Mouse (Mus musculus): Measurements from ENCODE around the gene Cpd.

Cpd gene

DNA sequence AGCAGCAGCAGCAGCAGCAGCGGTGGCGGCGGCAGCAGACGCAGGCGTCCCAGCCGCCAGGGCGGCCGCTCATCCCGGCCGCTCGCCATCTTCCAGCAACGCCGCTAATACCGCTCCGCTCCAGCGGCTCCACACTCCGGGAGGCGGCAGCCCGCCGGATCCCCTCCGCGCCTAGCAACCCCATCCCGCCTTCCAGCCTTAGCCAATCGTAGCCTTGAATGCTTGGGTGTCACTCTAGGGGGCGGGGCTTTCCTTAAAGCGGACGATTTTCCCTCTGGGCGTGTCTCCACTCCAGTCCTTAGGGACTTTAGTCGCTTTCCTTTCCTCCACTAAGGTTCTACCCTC lies at the start of gene Cpd:
Cpd (minus strand) TSS at position 141 of the 345 bp plus-strand sequence.
- in situ Hi-C loops (cut with MboI; ENCODE audit: unreplicated experiment in 2 of 2), result no loop called here

DNA sequence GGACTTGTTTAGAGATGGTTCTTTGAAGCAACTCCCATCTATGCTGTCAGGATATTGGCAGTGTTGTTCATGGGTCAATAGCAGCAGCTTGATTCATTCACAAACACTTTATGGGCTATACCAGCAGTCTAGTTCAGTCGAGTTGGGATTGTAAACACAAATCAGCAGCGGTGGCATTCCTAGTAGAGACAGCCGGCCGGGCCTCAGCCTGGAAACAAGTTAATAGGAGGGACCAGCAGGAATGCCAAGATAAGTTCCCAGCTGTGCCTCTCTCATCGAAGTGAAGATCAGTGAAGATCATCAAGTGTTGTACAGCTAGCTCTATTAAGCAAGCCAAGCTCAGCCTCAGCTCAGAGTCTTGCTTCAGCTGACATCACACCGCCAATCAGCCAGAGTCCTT lies 49.5 kb upstream of the Cpd start:
- in situ Hi-C loops (cut with MboI; ENCODE audit: unreplicated experiment in 2 of 2), result loop anchor here (25.0 kb wide), 1 partner anchor 359 kb away; no protein-coding TSS in a partner anchor

DNA sequence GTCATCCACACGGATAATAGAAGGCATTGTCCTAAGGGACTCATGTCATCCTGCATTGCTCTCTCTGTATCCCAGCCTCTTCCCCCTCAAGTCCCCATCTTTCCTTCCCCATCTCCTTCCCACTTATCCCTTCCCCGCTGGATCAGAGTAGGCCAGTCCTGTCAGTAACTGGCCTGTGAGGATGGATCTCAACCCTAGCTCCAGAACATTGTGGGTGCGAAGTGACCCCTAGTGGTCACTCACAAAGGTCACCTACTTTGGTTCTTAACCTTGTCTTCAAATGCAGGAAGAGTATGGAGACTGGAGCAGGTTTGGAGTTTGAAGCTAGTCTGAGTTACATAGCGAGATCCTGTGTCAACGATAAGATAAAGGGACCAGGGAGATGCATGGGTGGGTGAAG lies 47.4 kb upstream of the Cpd start:
- in situ Hi-C loops (cut with MboI; ENCODE audit: unreplicated experiment in 2 of 2), result loop anchor here (5.0 to 25.0 kb wide), 4 partner anchors 107 to 357 kb away; partner anchors contain the start of gene Trarg1 (in 1 of the 2)

DNA sequence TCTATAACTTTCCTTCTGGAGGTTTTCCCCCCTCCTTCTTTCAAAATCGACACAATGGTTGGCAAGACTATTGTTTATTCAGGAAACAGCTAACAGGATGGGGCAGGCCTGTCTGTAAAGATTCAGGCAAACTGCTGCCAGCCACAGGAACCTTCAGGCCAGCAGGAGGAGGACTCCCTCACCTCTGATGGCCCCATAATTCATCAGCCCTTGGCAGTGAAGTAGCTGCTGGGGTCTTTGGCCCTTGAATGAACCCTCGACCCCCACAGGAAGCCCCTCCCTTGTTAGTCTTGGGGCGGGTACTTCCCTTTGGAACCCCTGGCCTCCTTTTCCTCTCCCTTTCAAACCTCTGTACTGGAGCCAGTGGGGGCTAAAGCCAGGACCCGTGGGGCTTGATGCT lies 46.8 kb upstream of the Cpd start:
- in situ Hi-C loops (cut with MboI; ENCODE audit: unreplicated experiment in 2 of 2), result loop anchor here (5.0 to 25.0 kb wide), 4 partner anchors 106 to 356 kb away; partner anchors contain the start of gene Trarg1 (in 1 of the 2)

DNA sequence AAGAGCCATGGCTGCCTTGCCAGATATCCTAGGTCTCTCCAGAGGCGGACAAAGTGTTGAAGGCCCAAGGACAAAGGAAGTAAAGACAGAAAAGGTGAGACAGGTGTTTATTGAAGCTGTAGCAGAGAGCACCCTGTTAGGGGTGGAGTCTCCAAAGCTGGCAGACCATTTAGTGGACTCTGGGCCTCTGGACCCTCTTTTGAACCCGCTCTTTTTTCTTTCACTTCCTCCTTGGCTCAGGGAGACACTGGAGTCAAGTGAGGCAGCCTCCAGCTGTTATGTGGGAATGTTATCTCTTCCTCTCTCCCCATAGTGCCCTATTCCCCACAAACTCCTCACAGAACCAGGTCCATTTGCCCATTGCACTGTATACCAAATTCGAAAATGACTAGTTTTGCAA lies 46.2 kb upstream of the Cpd start:
- in situ Hi-C loops (cut with MboI; ENCODE audit: unreplicated experiment in 2 of 2), result loop anchor here (5.0 to 25.0 kb wide), 4 partner anchors 106 to 356 kb away; partner anchors contain the start of gene Trarg1 (in 1 of the 2)

DNA sequence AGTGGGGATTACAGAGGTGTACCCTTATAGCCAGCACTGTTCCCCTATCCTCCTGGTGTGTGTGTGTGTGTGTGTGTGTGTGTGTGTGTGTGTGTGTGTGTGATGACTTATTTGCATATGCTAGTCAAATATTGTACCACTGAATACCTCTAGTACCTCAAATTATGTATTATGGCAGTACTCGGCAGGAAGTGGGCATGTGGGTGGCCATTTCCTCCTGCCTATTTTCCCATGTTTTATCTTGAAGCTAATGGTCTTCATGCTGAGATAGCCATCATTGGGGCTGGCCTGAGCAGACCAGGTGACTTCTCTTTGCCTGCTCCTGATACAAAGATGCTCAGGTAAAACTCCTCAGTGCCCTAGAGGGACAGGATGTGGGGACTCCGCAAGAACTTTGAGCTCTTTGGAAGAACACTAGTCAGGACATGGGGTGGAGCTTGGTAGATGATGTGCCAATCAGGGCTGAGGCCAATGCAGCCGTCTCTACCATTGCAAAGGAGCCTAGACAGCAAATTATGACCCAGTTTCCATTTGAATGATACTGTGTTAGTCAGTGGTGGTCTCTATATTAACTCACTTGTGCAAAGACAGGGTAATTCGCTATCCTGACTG lies 45.0 kb upstream of the Cpd start:
- in situ Hi-C loops (cut with MboI; ENCODE audit: unreplicated experiment in 2 of 2), result loop anchor here (5.0 to 25.0 kb wide), 4 partner anchors 105 to 355 kb away; partner anchors contain the start of gene Trarg1 (in 1 of the 2)

DNA sequence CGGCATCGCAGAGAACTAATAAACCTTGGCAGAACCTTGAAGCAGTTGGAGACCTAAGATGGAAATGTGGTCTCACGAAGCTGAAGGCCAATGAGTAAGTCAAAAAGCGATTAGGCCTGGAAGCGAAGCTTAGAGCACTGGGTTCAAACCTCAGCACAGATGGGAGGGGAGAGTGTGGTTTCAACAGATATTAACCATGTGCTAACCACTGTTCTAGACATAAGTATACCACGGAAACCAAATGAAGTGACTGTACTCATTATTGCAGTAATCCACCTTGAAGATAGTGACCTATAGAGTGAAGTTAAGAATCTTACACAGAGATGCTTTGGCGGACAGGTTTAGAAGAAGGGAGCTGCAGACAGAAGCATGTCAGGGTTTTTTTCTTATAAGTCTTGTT lies 44.4 kb upstream of the Cpd start:
- in situ Hi-C loops (cut with MboI; ENCODE audit: unreplicated experiment in 2 of 2), result loop anchor here (5.0 to 25.0 kb wide), 4 partner anchors 104 to 354 kb away; partner anchors contain the start of gene Trarg1 (in 1 of the 2)

DNA sequence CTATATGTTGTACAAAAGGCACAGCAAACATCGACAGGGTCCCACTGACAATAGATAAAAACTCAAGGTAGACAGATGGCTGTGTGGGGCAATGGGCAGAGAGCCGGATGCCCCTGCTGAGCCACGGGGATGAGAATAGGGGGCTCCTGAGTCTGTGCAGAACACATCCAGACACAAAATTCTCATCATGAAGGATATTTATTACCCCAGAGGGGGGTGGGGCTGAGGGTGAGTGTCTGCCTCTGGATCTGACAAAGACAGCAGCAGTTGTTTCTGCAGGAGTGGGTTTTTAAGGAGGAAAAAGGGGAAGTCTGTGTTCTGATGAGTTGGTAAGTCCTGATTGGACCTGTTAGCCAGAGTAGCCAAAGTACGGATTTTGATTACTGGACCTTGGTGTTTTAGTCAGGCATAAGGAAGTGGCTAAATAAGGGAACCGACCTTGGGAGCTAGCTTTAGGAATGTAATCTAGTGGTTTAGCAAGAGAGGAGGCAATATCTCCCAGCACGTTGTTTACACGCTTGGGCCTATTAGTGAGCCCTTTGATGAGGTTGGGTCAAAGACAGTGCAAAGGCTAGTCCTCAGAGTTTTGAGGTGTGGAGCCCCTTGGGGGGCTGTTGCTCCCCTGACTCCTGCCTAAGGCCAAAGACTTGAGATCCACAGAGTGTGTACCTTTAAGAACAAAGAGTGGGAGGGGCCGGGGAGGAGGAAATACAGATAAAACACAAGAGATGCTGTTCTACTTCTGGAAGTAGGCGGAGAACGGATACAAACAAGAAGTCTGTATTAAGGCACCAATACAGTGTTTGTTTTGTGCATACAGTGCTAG lies 42.7 kb upstream of the Cpd start:
- in situ Hi-C loops (cut with MboI; ENCODE audit: unreplicated experiment in 2 of 2), result loop anchor here (5.0 to 25.0 kb wide), 4 partner anchors 102 to 352 kb away; partner anchors contain the start of gene Trarg1 (in 1 of the 2)

DNA sequence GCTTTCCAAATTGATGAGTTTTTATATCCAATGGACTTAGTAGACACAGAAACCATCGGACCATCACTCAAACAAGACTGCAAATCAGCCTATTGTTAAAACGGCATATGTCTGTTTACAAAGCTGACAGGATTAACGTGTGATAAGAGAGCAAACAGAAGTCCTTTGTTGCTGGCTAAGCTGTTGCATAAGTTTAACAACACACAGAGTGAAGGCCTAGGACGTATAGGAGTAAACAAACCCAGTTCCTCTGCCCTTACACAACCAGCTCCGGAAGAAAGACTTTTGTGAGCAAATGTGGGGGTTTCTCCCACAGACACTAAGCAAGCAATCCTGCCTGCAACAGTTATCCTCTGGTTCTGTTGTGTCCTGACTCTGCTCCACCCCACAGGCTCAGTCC lies 37.6 kb upstream of the Cpd start:
- in situ Hi-C loops (cut with MboI; ENCODE audit: unreplicated experiment in 2 of 2), result loop anchor here (25.0 kb wide), 1 partner anchor 347 kb away; no protein-coding TSS in a partner anchor

DNA sequence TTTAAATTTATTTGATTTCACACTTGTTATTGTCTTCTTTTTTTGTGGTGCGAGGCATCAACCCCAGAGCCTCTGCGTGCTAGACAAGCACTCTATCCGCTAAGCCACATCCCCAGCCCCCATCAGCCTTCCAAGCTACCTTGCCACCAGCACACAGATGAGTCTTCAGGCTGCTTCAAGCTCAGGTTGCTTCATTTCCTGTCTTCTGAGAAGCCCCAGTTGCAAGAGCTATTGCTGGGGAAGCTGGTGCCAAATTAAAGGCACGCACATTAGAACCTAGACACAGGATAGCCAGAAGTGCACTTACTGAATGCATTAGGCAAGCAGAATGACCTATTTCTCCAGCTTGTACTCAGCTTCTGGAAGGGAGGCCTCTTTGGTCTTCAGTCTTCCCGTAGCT lies 33.0 kb upstream of the Cpd start:
- in situ Hi-C loops (cut with MboI; ENCODE audit: unreplicated experiment in 2 of 2), result loop anchor here (25.0 kb wide), 1 partner anchor 343 kb away; no protein-coding TSS in a partner anchor

DNA sequence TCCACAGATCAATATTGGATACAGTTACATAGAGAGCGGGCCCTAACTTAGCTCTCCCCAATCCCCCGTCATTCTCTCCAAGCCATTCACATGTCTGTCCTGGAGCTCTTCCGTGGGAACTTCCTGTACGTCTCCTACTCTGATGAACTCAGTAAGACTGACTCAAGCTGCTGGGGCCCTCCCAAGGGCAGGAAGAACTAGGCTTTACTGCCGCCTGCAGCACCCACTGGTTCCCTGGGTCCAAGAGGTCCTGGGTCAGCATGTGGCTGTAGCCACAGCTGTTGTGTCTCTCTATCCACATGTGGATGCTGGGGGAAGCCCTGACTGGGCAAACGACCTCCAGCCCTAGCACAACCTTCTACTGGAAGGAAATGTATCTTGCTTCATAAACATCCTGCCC lies 27.9 kb upstream of the Cpd start:
- in situ Hi-C loops (cut with MboI; ENCODE audit: unreplicated experiment in 2 of 2), result loop anchor here (25.0 kb wide), 1 partner anchor 337 kb away; no protein-coding TSS in a partner anchor

DNA sequence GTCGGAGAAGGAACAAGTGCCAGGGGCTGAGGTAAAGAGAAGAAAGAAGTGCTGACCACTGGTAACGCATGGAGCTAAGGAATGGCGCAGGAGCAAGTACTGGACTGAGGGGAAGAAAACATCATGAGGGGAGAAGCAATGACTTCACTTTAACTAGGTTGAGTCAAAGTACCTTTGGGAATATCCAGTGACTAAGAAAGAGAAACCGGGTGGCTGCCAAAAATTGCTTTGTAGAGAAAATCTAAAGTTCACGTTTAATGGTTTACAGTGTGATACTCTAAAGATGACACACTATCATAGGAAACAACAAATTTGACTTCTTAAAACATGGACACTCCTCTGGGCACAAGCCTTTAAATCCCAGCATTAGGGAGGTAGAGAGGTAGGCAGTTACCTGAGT lies 27.0 kb upstream of the Cpd start:
- in situ Hi-C loops (cut with MboI; ENCODE audit: unreplicated experiment in 2 of 2), result no loop called here

DNA sequence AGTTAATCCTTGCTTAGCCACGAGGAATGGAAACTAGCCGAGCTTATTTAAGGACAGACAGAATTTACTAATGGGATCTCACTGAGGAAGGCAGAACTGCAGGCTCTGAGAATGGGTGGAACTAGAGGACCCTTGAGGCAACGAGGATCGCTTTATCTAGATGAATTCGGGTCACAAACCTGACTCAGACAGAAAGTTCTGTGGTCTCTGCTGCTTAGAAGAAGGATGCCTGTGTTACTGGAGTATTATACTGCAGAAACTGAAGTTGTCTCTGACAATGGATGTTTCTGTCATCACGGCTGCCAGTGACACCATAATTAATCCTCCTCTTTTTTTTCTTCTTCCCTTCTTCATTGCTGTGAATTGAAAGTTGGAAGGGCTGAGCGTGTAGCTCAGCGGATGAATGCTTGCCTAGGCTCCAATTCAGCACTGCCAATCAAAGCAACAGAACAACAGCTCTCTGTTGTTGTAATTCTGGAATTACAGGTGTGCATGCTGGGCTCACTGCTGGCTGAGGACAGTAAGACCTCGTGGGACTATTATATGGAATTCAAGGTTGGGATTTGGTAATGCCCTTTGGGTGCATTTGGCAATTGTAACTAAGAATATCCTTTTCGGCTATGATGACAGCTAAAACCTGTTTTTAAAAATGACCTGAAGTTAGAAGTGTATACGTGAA lies 25.9 kb upstream of the Cpd start:
- in situ Hi-C loops (cut with MboI; ENCODE audit: unreplicated experiment in 2 of 2), result no loop called here

DNA sequence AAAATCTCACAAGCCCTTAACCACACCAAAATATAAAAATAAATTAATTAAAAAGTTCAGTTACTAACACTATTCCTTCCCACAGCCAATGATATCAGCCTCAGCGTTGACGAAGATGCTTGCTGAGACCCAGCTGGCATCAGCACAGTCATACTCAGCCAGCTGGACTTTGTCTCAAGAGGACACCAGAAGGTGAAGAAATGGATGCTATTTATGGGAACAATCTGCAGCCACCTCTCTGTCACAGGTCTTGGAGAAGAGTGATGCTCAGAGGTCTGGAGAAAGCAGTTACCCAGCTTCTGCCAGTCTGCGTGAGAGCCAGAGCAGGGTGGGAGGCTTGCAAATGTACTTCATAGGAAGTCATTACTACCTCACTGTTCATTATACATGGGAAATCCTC lies 14.4 kb upstream of the Cpd start:
- in situ Hi-C loops (cut with MboI; ENCODE audit: unreplicated experiment in 2 of 2), result no loop called here

DNA sequence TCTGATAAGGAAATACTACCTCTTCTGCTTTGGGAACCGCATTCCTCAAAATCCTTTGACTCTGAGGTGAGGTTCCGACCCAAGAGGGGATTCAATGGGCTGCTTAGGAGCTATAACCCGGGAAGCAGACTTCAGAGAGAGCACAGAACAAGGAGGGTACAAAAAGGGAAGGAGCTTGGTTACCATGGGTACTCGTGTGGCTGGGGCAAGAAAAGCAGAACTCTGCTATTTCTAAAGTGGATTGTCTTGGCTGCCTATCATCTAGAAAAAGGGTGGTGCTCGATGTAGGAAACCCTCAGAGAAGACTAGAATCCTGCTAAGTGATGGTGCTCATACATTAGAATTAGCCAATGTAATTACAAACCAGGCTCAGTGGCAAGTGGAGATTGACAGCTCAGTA lies 12.4 kb upstream of the Cpd start:
- in situ Hi-C loops (cut with MboI; ENCODE audit: unreplicated experiment in 2 of 2), result no loop called here

DNA sequence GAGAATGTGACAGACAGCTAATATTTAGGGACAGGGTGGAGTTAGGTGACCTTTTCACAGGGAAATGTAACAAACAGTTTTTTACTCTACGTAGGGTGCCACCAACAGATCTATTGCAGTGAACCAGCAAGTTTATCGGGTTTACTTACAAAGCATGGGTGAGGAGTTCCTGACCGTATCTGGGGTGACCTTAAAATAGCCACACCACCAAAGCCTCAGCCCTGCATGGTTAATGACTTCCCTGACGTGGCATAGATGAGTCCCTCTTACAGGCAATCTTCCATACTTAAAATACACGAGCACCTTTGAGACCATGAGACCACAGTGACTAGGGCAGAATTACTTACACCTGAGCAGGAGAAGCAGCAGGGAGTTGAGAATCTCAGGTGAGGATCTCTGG lies 12.0 kb upstream of the Cpd start:
- in situ Hi-C loops (cut with MboI; ENCODE audit: unreplicated experiment in 2 of 2), result no loop called here

DNA sequence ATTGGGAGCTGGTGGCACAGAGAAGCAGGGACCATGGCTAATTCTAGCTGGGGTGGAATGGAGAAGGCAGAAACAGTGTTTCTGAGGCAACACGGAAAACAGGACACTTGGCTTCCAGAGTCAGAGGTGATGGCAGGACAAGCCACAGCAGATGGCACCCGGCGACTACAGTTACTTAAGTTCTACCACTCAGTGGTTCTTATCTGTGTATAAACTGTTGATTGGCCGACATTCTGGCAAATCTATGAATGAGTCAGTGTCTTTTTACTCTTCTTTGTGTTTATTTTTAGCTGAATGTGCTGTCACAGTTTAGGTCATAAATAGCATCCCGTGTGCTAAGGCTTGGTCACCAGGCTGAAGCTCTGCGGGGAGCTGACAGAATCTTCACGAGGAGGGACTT lies 10.3 kb upstream of the Cpd start:
- in situ Hi-C loops (cut with MboI; ENCODE audit: unreplicated experiment in 2 of 2), result no loop called here

DNA sequence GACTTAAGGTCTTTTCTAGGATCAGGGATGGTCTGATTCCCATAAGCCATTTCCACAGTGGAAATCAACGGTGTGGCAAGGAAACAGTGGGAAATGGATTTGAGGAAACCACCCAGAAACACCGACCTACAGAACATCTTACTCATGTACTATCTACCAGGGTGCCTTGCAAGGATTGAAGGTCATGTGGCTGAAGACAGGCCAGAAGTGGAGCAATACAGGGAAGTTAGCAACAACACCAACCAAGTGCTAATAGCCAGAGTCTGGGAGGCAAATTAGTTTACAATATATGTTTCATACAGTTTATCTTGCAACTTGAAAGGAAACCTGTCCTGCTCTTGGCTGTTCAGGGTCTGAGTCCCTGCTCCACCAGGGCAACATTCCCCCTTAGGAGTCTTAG lies 9.8 kb upstream of the Cpd start:
- in situ Hi-C loops (cut with MboI; ENCODE audit: unreplicated experiment in 2 of 2), result no loop called here

DNA sequence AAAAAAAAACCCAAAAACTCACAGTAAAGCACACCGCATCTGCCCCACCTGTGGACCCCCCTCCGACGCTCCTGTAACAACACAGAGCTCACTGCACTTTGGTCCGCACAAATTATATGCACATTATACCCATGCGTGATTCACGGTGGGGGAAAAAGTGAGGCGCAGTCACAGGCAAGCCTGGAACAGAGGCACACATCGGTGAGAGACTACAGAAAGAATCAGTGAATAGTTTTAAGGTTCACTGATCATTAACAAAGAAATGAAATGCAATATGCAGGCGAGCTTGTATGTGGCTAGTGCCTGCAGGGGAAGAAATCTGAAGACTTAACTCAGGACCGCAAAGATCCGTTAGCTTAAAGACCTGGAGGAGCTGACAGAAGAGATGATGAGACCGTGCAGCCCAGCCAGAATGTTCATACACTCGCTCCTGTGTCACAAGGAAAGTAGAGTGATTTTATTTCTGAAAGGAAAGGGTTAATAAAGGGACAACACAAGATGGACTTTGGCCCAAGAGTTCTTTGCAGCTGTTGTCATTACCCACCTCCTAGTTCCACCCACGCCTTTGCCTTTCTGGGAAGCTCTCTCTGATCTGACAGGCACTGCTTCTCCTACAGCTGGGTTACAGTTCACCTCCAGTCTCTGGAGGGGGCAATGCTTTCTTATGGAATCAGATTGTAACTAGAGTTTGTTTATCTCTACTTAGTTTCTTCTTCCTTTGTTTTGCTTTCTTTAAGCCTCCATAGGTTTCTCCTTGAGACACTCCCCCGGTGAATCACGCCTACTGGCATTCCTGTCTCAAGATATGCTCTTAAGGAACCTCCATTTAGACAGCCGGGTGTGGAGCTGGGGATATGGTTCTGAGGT lies 7.9 kb upstream of the Cpd start:
- in situ Hi-C loops (cut with MboI; ENCODE audit: unreplicated experiment in 2 of 2), result no loop called here

DNA sequence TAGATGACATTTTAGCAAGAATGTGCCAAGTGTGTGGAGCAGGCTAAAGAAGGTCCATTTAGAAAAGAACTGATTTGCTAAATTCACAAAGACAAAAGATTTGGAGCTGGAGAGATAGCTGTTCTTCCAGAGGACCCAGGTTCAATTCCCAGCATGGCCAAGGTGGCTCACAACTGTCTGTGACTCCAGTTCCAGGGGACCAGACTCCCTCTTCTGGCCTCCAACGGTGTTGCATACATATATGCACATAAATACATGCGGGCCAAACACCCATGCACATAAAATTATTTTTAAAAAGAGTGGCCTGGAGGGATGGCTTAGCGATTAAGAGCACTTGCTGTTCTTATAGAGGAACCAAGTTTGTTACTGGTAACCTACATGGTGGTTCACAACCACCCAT lies 4.7 kb upstream of the Cpd start:
- in situ Hi-C loops (cut with MboI; ENCODE audit: unreplicated experiment in 2 of 2), result no loop called here

Data from v-Abl transformed pro-B cells (cell line).